Mouse (Mus musculus) inflammation-experienced regulatory T-cells, adult 6 months (primary cell): ENCODE results near the gene Ssc5d. TPM values are rescaled to one million over a fixed set of nuclear protein-coding genes. Genes with fewer than 3 reads are reported as not detected.
A peak's percentile ranks its signal among the peaks of the same experiment; 100 is the strongest.

Source experiments
- ATAC-seq: one replicate; pipeline ENCODE4 v1.8.0; 2017
- polyA plus RNA-seq, 3 experiments: library from polyadenylated mRNA; unstranded; fragments of 100-300 nt; shearing (Covaris generic); gene quantifications; one replicate each; pipeline ENCODE4 v1.2.1; 2017

Ssc5d gene
- polyA plus RNA-seq, 3 experiments from 2014 or later, result not detected

DNA sequence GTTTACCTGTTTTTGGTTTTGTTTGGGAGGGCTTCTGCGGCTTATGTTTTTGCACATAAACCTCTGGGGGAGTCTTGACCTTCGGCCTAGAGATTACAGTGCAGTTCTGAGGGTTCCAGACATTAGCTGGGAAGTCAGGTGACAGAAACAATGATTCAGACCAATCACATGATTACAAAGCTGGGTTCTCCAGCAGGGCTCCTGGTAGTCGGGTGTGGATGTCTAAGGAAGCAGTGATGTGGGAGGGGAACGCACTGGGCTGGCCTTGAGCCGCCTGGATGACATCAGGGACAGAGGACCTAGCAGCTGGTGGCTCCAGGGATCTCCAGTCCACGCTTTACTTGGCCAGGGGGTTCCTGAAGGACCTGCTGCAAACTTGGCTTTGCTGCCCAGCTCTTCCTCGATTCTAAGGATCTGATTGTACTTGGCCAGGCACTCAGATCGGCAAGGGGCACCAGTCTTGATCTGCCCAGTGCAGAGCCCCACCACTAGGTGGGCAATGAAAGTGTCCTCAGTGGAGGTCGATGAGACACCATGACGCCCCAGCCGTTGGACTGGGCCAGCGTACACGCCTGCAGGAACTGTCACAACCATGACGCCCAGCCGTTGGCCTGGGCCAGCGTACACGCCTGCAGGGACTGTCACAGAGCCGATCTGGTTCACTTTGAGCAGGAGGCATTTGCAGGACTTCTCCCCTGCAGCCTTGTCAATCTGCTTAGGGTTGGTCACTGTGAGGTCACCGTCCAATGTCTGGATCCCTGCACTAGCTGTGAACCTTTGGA is 25.2 kb downstream of the Ssc5d start:
- ATAC-seq, result no peak

- ATAC-seq, result no peak
Observed at GRCm38 (mm10) chr7:4953815-4954445, 28.3 kb downstream of the Ssc5d start.

- ATAC-seq, result no peak
Observed at GRCm38 (mm10) chr7:4957361-4957760, 31.8 kb downstream of the Ssc5d start.

DNA sequence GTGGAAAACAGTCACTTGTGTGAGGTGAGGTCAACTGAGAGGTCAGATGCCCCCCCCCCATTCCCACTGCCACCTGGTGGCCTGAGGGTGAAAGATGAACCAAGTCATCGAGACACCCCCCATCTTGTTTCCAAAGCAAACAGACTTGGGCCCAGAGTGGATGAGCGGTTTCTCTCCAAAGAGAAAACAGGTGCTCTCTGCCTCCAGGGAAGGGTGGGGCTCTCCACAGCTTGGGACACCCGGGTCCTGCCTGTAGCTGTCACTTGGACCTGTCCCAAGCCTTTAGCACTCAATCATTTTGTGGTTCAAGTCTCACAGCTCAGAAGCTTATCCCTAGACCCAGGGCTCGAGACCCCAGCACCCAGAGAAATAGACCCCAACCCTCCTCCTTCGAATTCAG is 37.9 kb downstream of the Ssc5d start:
- ATAC-seq, result no peak

- peak; percentile 88 for ATAC-seq
Observed at GRCm38 (mm10) chr7:4964272-4964671, 38.7 kb downstream of the Ssc5d start, which contains the start of gene Sbk2. Gene Sbk2 (minus strand): TSS chr7:4964406.

GRCm38 (mm10) chr7:4964988-4965387 is 39.4 kb downstream of the Ssc5d start:
- no peak for ATAC-seq

- no peak for ATAC-seq
Observed at GRCm38 (mm10) chr7:4971068-4971467, 45.5 kb downstream of the Ssc5d start, which contains the start of gene Sbk3. Gene Sbk3 (minus strand): TSS chr7:4971168.

GRCm38 (mm10) chr7:4971710-4972109 is 46.1 kb downstream of the Ssc5d start:
- ATAC-seq, result no peak

DNA sequence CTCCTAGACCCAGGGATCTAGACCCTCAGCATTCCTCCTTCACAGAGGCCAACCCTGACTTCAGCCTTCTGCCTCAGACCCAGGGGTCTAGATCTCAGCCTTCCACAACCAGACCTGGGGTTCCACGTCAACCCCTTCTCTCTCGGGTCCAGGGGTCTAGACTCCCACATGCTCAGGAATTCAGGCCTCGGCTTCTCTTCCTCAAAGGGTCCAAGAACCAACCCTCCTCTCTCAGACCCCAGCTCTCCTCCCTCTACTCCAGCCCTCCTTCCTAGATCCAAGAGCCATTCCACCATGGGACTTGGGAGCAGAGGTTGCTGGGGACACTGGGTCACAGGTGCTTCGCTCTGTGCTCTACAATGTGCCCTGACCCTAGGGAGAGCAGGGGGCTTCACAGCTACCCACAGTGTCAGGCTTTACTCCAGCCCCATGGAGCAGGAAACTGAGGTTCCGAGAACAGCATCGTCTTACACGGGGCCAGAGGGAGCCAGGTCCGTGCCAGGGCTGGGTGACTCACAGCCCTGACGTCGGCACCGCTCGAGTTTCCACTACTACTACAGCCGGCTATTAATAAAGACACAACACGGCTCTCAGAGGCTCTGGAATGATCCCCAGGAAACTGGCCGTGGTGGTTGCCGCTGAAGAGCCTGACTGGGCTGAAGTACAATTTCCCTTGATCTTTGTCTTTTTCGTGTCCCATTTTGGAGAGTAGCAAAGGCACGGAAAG is 46.9 kb downstream of the Ssc5d start:
- no peak for ATAC-seq

- ATAC-seq, result no peak
Observed at GRCm38 (mm10) chr7:4975455-4975854, 49.9 kb downstream of the Ssc5d start.

DNA sequence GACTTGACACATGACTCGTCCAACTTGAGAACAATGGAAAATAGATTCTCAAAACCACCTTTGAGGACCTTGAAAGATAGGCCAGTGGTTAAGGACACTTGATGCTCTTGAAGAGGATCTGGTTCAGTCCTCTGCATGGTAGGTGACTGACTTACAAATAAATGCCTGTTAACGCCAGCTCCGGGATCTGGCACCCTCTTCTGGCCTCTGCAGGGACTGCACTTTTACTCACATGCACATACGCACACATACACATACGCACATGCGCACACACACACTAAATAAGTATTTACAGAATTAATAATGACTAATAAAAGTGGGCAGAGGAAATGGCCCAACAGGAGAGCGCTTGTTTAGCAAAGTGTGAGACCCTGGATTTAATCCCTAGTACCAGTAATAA is 51.2 kb downstream of the Ssc5d start:
- no peak for ATAC-seq

DNA sequence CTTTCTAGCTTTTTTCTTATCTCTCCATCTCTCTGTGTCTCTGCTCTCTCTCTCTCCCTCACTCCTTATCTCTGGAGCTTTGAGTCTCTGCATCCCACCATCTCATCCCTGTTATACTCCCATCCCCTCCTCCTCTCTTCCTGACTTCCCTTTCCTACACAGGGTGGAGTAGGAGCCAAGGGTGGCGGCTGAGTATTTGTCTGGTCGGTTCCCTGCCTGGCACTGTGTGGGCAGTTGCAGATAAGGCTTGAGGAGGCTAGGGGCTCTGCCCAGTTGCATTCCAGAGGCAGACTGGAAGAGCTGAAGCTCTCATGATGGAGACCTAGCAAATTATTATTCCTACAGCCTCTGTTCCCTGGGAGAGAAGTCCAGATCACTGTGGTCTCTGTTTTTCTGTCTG is 62.7 kb downstream of the Ssc5d start:
- no peak for ATAC-seq

DNA sequence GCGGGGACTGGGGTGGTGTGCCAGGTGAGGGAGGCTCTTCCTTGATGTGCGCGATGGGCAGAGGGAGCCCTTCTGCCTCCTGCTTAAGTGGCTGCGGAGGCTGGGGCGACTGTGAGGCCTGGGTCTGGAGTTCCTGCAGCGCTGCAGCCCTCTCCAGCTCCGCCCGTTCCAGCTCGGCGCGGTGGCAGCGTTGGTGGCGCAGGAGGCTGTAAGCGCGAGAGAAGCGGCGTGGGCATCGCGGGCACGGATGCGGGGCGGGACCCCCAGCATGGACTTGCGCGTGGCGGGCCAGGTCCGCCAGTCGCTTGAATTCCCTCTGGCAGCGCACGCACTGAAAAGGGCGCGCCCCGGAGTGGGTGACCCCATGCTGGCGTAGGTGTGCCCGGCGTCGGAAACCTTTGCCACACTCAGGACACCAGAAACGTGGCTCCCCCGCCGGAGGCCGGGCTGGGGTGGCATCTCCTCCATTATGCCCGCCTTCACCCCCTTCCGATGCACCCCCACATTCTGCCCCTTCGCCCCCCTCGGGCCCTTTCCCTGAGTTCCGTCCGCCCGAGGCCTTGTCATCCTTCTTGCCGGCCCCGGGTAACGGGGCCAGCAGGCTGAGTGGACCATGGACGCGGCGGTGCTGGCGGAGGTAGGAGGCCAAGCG is 67.9 kb downstream of the Ssc5d start:
- ATAC-seq, result no peak

- ATAC-seq, result no peak
Observed at GRCm38 (mm10) chr7:4993999-4994788, 68.6 kb downstream of the Ssc5d start.

Other genes starting within 250 kb of the Ssc5d start
- 10 to 100 TPM; 41.5 to 52.0 (median 46.5) TPM for gene Hspbp1, start 240.7 kb upstream of the Ssc5d start, polyA plus RNA-seq
- gene Brsk1, start 235.2 kb upstream of the Ssc5d start, polyA plus RNA-seq, result under 1 TPM in 1 of 3 experiments, not detected in 2; 0.62 TPM
- not detected for gene Tmem150b, start 200.5 kb upstream of the Ssc5d start, polyA plus RNA-seq
- gene Kmt5c, start 185.7 kb upstream of the Ssc5d start, polyA plus RNA-seq, result 10 to 100 TPM; 22.6 to 25.7 (median 24.9) TPM
- 1 to 10 TPM in 1 of 3 experiments, under 1 TPM in 1, not detected in 1; 0.86 to 1.4 TPM for gene Cox6b2, start 172.7 kb upstream of the Ssc5d start, polyA plus RNA-seq
- not detected for gene Fam71e2, start 154.5 kb upstream of the Ssc5d start, polyA plus RNA-seq
- not detected for gene Il11, start 142.9 kb upstream of the Ssc5d start, polyA plus RNA-seq
- not detected for gene Tmem190, start 142.8 kb upstream of the Ssc5d start, polyA plus RNA-seq
- gene Tmem238, start 136.1 kb upstream of the Ssc5d start, polyA plus RNA-seq, result under 1 TPM in 1 of 3 experiments, not detected in 2; 0.90 TPM
- 100 to 1,000 TPM; 324 to 638 (median 419) TPM for gene Rpl28, start 132.9 kb upstream of the Ssc5d start, polyA plus RNA-seq
- 10 to 100 TPM; 13.2 to 64.5 (median 31.1) TPM for gene Ube2s, start 113.2 kb upstream of the Ssc5d start, polyA plus RNA-seq
- not detected for gene Shisa7, start 81.1 kb upstream of the Ssc5d start, polyA plus RNA-seq
- 10 to 100 TPM; 26.6 to 36.5 (median 34.4) TPM for gene Isoc2b, start 55.5 kb upstream of the Ssc5d start, polyA plus RNA-seq
- under 1 TPM; 0.58 to 0.92 (median 0.70) TPM for gene Isoc2a, start 48.6 kb upstream of the Ssc5d start, polyA plus RNA-seq
- gene Gm36210, start 19.3 kb upstream of the Ssc5d start, polyA plus RNA-seq, result not detected
- gene Zfp628, start 10.6 kb upstream of the Ssc5d start, polyA plus RNA-seq, result 1 to 10 TPM in 2 of 3 experiments, under 1 TPM in 1; 0.93 to 1.8 (median 1.6) TPM
- under 1 TPM in 2 of 3 experiments, not detected in 1; 0.34 to 0.44 TPM for gene Nat14, start 3.8 kb upstream of the Ssc5d start, polyA plus RNA-seq
- 1 to 10 TPM in 2 of 3 experiments, not detected in 1; 1.2 to 2.0 TPM for gene Sbk2, start 38.6 kb downstream of the Ssc5d start, polyA plus RNA-seq
- gene Sbk3, start 45.4 kb downstream of the Ssc5d start, polyA plus RNA-seq, result not detected
- gene Zfp579, start 70.4 kb downstream of the Ssc5d start, polyA plus RNA-seq, result 1 to 10 TPM; 4.3 to 6.0 (median 5.1) TPM
- 10 to 100 TPM; 34.4 to 44.7 (median 38.9) TPM for gene Zfp524, start 88.6 kb downstream of the Ssc5d start, polyA plus RNA-seq
- gene Fiz1, start 88.9 kb downstream of the Ssc5d start, polyA plus RNA-seq, result 10 to 100 TPM in 1 of 3 experiments, 1 to 10 TPM in 2; 7.2 to 15.1 (median 7.9) TPM
- 10 to 100 TPM in 2 of 3 experiments, 1 to 10 TPM in 1; 7.8 to 17.2 (median 10.8) TPM for gene Gm44973, start 89.7 kb downstream of the Ssc5d start, polyA plus RNA-seq
- 1 to 10 TPM; 2.5 to 6.7 (median 5.2) TPM for gene Zfp865, start 94.6 kb downstream of the Ssc5d start, polyA plus RNA-seq
- not detected for gene Ccdc106, start 94.8 kb downstream of the Ssc5d start, polyA plus RNA-seq
- gene 4632433K11Rik, start 108.3 kb downstream of the Ssc5d start, polyA plus RNA-seq, result not detected
- 1 to 10 TPM; 3.0 to 5.1 (median 3.7) TPM for gene Zfp784, start 112.7 kb downstream of the Ssc5d start, polyA plus RNA-seq
- gene Zfp580, start 125.8 kb downstream of the Ssc5d start, polyA plus RNA-seq, result 1 to 10 TPM in 1 of 3 experiments, under 1 TPM in 2; 0.77 to 1.3 (median 0.93) TPM
- gene U2af2, start 136.4 kb downstream of the Ssc5d start, polyA plus RNA-seq, result 10 to 100 TPM; 26.0 to 33.4 (median 32.0) TPM
- gene Epn1, start 154.4 kb downstream of the Ssc5d start, polyA plus RNA-seq, result 1 to 10 TPM; 5.8 to 7.3 (median 6.8) TPM
- gene Rfpl4, start 191.2 kb downstream of the Ssc5d start, polyA plus RNA-seq, result not detected
- under 1 TPM in 1 of 3 experiments, not detected in 2; 0.50 TPM for gene Rasl2-9, start 200.2 kb downstream of the Ssc5d start, polyA plus RNA-seq
- gene Vmn1r55, start 223.9 kb downstream of the Ssc5d start, polyA plus RNA-seq, result under 1 TPM in 2 of 3 experiments, not detected in 1; 0.15 to 0.40 TPM